Mouse (Mus musculus) cerebellum, adult 11-12 months (tissue): ENCODE data around the gene Olfml3.

Experiments
- DNase-seq: peaks from one replicate; pipeline ENCODE4 v3.0.0; 2022

Olfml3 gene

DNA sequence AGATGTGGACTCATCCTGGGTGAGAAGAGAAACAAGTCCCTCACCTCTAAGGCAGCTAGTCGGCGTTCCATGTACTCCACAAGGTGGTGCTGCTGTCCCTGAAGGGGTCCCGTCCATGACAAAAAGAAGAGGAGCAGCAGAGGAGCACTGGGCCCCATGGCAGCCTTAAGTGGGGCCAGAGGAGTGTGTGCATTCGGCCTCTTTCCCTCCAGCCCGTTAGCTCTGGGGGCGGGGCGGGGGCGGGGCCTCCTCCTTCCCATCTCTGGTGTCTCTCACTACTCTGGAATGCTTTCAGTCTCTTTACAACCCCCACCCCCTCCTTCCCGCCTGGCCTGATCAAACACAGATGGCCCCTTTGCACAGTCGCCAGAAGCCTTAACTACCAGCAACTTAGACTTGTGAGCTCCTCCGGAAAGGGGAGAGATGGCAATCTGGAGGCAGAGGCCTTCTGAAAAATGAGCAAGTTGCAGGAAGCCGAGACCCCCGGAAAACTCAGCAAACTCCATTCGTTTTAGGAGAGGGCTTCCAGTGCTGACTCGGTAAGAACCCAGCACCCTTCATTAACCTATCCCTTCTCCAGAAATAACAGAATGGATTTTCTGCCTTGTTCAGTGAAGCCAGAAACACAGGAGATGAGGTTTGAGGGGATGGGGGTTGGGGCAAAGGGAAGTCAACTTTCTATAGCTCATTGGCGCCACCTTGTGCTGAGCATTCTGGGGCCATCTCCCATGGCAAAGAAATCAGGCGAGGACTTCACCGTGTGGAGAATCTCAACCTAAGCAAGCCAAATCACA lies at the start of gene Olfml3:
Gene Olfml3, minus strand, starts transcription at position 224 of the 794 bp plus-strand sequence.
- peak; percentile 82 for DNase-seq

DNA sequence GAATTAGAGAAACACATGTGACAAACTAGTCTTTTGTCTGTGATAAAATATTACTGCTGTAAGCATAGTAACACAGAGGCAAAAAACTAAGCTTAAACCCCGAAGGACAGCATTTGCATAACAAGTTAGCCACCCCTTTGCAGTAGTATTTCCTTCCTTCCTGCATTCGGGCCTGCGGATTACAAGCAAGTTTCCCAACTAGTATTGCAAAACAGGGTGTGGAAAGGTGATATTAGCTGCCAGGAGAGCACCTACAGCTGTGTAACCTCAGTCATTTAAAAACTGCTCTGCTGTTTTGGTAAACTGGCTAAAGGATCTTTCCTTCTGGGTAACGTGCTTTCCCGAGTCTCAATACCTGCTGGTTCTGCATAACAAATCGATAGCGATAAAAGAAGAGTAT lies 49.4 kb upstream of the Olfml3 start:
- DNase-seq, result no peak

DNA sequence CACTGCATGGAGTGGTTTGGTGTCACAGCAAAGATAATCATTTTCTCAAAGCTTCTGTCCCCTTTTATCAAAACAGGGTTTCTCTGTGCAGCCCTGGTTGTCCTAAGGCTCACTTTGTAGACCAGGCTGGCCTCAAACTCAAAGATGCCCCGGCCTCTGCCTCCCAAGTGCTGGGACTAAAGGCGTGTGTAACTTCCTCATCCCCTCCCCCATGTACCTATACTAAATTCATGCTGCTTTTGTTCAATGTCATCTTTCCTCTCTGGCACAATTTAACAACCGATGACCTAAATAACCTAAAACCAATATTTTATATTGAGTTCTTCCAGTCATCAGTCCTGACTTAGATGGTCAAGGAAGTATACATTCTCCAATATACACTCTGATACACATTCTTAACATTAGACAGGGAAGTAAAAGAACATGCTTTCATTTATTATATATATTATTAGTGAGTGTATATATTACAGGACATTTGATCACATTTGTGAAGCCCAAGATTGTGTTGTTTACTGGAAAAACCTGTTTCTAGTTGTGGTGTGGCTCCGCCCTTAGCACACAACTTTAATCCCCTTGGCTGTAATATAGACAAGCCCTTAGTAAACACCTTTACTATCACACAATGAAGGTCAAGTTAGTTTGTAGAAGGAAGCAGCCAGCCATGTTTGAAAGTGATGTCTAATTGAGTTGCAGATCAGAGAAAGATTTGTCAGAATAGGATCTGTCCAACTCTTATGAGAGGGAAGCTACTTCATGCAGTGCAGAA lies 45.2 kb upstream of the Olfml3 start:
- DNase-seq, result no peak

DNA sequence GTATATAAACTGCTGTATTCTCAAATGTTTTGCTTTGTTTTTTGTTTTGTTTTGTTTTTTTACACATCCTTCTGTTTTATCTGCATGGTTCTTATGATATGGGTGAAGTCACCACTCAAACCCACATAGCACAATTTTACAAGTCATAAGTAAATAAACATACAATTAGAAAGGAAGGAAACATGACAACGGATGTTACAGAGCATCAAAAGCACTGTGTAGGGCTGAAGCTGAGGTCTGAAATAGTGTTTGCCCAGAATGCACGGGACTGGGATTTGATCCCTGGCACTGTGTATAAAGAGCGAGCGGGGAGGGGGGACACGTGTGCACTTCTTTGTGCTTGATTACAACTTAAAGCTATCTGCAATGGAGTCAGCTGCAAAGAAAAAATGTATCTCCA lies 43.0 kb upstream of the Olfml3 start:
- DNase-seq, result no peak

DNA sequence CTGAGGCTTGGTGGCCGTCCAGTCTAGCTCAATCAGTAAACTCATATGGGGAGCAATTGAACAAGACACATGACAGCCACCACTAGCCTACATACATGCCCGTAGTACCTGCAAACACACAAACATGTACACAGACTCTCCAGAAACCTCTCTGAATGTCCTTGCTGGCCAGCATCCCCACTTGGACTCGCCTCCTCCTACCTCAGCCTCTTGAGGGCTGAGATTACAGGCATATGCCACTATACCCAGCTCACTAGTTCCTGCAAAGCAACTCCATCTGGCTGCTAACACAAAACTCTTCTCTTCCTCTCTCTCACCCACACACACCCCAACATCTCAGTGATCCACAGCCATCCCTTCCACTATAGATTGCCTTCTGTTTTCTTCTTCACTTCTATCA lies 42.5 kb upstream of the Olfml3 start:
- no peak for DNase-seq

DNA sequence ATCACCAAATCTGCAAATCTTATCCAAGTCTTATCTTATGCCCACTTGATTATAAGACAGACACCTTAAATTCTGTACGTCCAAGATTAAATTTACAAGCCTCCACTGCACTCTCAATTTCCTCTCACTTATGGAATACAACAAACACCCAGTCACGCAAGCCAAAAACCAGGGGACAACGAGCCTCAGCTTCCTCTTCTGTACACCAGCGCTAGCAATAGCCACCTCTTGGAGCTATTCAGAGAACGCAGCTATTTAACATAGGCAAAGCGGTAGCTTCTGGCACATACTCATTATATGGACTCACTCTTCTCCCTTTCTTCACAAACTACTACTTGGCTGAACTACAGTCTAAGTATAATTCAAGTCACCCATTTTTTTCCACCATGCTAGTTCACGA lies 41.4 kb upstream of the Olfml3 start:
- no peak for DNase-seq

DNA sequence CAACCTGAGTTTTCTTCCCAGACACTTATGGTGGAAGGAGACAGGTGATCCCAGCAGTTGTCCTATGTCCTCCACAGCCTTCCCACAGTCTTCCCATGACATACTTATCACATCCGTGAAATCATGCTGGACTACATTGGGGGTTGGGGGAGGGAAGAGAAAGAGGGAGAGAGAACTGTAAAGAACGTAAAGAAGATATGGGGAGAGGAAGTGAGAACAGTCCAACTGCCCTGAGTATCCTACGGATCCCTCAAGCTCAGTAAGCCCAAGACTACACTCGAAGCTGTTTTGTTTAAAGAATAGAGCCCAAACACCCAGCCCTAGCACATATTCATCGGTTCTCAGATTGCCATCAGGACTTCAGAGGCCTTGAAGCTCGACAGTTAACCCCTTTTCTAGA lies 40.9 kb upstream of the Olfml3 start:
- DNase-seq, result no peak

DNA sequence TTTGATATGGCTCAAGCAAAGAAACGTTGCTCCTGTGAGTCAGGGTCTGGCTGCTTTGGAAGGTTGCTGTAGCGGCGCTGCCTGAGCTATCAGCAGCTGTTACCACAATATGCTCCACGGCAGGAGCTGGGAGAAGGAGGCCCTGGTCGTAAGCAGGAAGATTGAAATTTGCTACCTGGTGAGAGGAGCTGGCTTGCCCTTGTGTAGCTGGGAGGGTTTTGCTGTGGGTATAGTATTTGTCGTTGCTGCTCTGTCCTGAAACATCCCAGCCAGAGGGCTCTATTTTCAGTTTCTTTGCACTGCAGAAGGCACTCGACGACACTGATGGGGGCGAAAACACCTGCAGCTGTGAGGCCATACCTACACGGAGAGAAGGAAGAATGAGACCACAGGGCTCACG lies 40.1 kb upstream of the Olfml3 start:
- DNase-seq, result peak; percentile 82

DNA sequence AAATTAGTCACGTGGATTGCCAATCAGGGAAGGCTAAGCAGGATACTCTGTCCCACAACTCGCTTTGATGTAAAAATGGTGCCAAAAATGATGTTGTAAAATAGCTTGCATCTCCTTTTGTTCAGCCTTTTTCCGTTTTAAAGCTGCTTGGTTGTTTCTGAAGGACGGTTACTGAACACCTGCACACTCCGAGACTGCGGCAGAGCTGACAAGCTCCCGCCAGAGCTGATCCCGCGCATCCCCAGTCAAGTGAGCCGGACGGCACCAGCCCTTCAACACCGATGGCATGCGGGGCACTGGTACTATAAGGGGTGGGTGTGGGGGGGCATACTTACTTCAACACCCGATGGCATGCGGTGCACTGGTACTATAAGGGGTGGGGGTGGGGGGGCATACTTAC lies 36.2 kb upstream of the Olfml3 start:
- no peak for DNase-seq

DNA sequence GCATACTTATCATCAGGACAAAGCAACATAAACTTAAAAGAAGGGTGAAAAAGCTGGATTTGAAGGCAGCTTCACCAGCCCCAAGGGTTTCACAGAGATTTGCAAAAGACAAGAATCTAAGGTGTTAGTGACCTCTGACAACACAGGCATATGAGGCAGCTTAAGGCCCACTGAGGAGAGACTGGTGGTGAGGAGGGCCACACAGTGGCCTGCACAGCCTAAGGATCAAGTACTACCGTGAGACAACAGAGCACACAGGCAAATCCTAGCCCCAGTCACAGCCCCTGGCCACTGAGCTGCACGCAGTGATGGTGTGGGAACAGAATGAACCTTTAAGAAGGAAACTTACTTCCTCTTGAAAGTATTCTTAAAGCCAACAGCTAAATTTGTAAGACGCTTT lies 35.7 kb upstream of the Olfml3 start:
- DNase-seq, result no peak

DNA sequence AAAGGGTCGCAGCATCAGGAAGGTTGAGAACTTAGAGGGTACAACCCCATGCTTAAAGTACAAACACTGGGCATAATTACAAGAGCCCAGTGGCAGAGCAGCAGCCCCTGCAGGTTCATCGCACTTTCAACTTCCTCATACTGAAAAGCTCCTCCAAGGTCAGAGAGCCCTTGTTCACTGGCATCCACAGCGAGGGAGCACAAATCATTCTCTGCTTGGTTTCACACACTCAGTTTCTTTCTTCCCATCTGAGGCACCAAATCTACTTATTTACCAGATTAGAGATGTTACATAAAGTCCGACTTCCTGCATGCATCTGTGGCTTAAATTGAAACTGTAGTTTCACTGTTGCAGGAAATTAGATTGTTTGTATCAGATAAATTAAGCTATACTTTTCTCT lies 35.0 kb upstream of the Olfml3 start:
- no peak for DNase-seq

DNA sequence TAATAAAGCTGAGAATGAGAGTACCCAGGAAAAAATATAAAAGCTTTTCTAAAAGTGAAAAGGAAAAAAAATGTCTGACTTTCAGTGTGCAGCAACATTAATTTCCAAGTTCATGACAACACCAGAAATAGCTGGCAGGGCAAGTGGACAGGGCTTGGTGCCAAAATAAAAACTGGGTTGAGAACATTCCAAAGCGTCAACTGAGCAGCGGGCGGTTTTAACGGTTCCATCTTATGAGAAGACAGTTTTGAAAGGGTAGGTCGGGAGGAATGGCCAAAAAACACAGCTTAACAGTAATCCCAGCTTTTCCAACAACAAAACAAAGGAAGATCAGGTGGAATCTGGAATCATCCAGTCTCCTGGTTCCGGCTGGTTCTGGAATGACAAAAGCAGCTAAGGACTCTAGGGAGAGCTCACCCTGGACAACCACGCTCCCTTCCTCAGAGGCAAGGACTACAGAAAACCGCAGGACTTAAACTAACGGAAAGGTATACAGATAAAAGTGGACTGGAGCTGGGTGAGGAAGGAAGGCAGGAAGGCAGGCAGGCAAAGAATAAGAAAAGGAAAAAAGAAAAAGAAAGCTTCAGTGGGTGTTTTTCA lies 33.8 kb upstream of the Olfml3 start:
- DNase-seq, result peak; percentile 85

DNA sequence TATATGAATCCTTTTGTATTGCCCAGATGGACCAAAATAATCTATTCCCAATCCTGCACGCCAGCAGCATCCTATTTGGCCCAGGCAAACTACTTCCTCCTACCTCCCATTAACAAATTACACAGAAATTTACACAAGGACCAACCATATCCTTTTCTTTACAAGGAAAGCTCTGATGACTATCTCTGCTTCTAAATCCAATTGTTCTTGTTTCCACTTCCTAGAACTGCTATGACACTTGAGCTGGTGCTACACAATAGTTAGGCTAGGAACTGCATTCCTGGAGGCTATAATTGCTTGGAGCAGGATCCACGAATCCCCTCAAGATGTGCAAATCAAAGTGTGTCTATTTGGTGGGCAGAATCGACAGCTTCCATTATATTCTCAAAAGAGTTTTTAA lies 29.0 kb upstream of the Olfml3 start:
- no peak for DNase-seq

DNA sequence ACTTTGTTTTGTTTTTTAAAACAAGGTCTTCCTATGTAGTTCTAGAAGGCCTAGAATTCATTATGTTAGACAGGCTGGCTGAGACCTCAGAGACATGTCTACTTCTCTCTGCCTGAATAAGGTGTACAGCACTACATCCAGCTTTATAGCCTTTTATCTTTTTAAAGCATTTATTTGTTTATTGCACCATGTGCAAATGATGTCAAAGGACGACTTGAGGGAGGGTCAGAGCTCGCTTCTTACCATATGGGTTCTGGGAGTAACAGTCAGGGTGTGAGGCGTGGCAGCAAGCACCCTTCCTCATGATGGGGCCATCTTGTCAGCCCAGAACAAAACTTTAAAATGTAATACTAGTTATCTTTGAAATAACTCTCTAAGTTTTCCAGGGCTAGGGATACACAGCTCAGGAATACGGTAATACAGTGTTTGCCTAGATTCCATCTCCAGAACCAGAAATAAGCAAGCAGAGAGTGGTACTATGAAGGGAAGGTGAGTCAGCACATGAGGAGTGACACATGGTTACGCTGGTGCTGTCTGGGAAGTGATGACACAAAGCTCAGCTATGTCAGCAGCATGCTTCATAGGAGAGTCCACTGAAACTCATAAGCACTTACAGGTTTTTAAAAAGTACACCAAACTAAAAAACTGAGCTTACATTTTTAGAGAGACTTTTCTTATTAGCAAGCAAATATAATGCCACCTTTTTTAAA lies 21.6 kb upstream of the Olfml3 start:
- no peak for DNase-seq

DNA sequence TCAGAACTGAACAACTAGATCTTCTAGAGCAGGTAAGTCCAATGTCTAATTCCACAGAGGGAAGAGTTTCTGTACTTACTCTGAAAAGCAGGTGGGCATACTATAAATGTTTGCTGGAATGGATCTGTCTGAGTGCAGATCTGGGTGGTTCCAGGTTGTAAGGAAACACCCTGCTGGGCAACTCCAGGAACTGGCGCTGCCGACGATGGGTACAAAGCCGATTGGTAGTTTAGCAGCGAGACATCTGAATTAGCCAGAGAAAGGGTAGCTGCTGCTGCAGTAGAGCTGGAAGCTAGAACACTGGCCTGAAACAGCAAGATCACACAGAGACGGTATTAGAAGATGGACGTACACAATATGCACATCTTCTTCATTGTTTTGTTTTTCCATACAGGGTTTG lies 20.7 kb upstream of the Olfml3 start:
- no peak for DNase-seq

DNA sequence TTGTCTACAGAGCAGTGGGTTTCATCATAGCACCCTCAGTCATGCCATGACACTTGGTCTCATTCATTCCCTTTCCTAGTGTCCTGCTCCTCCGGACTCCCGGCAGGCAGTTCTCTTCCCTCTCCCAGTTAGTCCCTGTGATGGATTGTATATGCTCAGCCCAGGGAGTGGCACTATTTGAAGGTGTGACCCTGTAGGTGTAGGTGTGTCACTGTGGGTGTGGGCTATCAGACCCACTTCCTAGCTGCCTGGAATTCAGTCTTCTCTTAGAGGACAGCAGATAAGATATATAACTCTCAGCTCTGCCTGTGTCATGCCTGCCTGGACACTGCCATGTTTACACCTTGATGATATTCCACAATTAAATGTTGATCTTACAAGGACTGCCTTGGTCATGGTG lies 19.1 kb upstream of the Olfml3 start:
- no peak for DNase-seq

DNA sequence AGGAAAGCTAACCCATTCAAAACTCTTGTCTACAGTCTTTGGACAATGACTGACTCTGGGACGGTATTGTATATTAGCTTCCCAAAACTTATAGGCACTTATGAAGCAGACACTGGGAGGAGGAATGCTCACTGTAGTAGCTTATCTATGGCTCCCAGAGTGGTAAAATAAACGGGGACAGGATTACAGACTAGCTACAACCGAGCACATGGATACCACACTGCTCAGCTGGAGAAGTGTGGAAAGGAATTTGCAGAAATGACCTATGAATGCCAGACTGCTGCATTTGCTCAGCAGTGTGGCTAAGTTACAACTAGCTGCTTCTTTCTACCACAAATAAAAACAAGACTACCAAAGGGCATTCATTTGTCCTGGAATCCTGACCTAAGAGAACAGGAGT lies 17.6 kb upstream of the Olfml3 start:
- DNase-seq, result no peak

DNA sequence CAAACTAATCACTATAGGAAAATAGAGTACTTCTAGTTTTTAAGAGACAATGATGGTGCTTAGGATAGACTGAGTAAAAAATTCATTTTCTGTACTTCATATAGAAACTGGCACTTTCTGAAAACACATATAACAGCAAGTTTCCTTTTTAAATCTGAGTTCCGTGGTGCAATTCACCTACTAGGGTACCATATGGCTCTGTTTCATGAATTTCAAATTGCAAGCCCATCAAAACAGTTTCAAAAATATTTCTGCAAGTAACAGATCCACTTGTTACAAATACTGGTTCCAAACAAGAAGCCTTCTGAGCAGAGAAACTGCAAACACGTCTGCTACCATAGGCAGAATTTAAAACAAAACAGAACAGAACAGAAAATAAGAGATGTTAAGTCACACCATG lies 13.8 kb upstream of the Olfml3 start:
- no peak for DNase-seq

DNA sequence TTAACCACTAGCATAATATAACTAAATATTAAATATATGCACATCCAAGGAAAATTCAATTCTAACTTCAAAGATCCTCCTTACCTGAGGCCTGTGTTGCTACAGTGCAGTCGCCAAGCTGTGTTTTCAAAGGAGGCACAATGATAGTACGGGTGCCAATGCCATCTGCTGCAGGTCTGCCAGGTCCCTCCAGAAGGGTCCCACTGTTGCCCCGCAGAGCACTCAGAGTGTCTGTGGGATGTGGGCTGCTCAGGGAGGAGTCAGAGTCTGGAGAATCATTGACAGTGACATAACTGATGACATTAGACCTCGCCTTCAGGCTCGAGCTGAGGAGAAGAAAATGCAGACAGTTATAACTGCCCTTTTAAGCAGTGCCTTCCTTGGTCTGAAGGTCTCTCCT lies 8.9 kb upstream of the Olfml3 start:
- DNase-seq, result no peak

DNA sequence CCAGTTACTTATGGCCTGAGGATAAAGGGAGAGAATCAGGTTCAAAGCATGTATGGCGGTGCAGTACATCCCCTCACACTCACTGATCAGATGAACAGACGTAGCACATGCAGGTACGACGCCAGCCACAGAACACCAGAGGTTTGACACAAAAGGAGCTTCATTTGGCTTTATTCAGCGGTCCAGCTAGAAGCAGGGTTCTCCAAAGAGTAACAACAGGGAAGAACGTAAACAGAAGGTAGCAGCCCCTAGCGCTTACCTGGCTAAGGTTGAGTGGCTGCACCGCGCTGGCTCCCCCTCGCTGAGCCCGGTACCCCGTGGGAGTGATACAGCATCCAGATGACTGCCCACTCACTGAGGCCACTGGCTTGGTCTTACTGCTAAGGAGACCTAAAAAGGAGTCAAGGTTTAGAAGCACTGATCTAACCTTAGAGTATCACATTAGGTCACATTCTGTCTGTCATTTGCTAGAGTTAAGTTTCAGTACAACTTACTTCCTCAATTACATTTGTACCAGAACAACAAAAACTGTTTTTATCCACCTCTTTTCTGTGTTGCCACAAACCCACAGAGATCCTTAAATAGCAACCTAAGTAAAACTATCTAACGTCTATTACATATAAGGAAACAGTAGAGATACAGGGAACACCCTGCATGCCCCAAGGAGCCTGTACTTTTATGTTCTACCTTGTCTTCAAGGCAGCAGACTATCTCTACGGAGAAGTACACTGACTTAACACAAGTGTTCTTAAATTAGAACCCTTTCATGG lies 7.4 kb upstream of the Olfml3 start:
- DNase-seq, result no peak

DNA sequence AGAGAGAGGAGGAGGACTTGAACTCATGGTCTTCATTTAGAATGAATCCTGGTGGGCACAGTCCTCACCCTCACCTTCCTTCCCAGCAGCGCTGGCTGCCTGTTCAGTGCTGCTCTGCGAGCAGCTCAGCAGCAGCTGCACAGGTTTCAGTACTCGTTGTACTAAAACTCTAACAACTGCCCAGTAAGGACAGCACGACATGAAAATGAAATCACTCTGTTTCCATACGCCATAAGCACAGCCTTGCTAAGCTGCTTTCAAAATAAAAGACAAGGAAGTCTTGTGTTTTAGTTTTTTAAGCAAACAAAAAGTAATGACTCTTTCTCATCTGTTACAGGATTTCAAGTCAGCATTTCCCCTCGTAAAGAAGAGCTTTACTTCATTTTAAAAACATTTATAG lies 5.4 kb upstream of the Olfml3 start:
- DNase-seq, result no peak

DNA sequence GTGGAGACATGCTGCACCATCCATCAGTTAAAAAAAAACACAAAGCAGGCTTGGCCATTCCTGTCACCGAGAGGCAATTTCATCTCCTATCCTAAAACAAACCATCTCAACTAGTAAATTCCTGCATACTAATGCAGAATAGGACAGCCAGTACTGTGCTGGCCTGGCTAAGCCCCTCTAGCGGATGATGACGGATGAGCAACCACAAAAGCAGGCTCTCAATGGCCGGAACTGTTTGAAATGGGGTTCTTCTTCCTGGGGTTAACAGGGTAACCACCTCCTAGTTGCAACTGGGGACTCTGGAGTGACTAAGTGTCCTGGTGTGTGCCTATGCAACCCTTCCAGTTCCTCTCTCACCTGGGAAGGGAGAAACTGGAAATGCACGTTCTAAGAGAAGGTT lies 2.5 kb upstream of the Olfml3 start:
- no peak for DNase-seq

DNA sequence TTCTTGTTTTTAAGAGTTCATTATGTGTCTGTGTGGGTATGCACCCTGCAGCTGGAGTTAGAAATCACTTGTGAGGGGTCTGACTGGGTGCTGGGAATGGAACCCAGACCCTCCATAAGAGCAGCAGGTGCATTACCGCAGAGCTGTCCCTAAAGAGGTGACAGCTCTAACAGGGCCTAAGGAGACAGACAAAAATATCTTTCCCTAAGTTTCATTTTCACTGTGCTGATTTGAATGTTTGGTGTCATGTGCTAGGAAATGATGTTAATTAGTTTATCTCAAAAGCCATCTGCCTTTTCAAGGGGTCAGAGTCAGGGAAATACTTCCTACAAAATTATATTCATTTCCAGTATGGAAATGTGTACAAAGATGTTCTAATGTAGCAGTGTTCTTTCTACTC lies 1.5 kb upstream of the Olfml3 start, which contains the start of gene Gm10964:
Gene Gm10964, plus strand, starts transcription at position 38 of the 400 bp plus-strand sequence.
- DNase-seq, result no peak
